Mouse (Mus musculus) frontal cortex, postnatal 36 days (tissue): ENCODE results near the gene Kctd20.

Source experiments
- DNase-seq, 2 experiments: peaks; one replicate each; pipeline ENCODE4 v3.0.0; 2022; ENCODE audit warnings: low spot score in 2 of 2

Gene Kctd20

DNA sequence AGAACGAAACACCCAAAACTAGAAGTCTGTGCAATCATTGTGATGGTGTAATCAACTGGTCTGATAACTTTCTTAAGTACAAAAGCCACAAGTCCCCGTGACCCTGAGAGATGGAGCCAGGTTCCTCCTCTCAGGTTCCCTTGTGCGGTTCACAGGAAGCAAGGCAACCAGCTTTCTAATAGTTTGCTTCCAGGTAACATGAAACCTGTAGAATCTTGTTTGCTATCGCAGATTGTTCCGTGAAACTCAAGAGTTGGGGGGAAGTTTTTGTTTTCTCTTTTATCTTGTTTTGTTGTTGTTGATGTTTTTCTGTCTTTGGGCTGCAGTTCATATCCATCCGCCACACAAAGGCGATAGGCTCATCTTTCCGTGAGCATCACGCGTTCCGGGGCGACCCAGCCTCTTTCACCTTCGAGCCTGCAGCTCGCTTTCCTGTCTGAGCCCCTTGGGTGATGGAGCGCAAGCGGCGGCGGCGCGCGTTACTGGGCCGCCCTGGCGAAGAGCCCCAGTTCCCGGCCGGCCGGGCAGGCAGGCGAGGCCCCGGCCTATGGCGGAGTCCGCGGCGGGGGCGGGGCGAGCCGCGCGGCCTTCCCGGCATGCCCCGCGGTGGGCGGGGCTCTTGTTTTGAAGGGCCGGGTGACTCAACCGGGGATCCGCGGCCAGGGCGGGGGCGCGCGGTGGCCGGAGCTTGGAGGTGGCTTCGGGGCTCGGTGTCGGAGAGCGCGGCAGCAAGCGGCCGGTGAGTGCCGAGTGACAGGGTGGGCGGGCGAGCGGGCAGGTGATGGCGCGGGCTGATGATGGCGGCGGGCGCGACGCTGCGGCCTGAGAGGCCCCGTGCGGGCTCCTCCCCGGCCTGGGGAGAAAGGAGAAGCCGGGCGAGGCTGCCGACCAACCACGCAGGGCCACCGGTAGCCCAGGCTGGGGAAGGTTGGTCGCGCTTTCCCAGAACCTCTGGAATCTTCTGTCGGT is at the start of gene Kctd20:
Gene Kctd20 (plus strand): TSS at position 120 of the 969 bp plus-strand sequence.
- peak; percentile 86 to 90 for DNase-seq

DNA sequence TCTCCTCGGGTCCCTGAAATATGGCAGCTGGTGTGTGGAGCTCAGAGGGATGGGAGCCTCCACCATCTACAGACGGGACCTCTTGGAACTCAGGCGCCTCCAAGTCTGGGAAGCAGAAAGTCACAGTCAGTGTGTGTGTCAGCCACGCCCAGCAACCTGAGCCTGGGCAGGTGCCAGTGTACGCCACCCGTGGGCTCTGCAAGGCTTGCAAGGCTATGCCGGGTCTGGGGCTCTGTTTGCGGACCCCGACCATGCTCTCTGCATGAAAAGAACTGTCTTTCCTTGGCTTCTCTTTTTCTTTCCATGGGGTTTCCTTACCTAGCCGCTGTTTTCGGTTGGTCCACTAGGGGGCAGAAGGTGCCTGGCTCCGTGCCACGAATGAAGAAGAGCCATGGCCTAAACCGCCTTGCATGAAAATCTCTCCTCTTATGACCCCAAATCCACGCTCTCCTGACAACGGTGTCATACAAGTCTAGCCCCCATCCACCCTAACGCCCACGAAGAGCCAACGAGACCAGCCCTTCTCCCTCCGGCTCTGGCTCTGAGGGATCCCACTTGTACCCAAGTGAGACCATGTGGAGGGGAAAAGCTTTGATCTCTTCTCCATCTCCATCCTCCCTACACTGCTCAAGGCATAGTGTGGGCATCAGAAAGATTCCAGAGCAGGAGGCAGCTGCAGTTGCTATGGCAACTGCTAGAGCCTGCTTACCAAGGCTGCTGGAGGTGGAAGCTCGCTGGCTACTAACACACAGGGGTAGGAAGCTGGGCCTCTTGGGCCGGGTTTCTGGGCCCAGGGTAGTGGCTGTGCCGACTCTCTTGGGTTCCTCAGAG is 47.0 kb upstream of the Kctd20 start:
- DNase-seq = peak; percentile 64 to 80

DNA sequence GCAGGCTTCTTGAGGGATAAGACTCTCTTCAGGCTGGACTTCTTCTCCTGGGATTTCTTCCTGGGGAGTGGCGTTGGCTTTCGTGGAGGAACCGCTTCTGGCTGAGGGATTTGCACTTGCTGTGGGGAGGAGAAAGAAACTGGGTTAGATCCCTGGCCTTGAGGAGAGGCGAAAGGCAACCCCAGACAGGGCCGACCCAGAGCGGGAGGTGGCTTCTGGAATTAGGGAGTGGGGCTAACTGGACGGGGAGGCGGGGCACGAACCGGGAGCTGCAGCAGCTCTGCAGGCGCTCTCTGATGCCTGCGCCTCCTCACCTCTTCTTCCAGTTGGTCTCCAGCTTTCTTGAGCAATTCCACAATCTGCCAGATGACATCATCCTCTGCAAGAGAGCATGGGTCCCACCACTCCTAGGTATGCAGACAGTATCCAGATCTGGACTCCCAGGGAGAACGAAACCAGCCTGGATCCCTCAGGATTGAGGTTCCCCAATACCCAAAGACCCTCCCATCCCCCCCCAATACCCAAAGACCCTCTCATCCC is 46.3 kb upstream of the Kctd20 start:
- no peak for DNase-seq

DNA sequence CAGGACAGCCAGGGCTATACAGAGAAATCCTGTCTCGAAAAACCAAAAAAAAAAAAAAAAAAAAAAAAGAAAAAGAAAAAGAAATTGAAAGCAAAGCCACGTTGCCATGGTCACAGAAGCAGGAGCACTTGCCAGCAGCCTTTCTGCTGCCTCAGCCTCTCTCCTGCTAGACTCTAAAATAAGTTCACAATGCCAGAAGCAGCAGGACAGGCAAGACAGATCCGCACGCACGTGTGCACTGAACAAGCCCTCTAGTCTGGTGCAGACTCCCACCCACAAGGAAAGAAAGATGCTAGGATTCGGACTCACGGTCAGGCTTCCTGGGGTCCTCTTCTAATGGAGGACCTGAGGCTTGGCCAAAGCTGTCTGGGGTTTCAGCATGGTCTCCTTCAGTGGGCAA is 43.8 kb upstream of the Kctd20 start:
- DNase-seq = peak; percentile 51 to 79

DNA sequence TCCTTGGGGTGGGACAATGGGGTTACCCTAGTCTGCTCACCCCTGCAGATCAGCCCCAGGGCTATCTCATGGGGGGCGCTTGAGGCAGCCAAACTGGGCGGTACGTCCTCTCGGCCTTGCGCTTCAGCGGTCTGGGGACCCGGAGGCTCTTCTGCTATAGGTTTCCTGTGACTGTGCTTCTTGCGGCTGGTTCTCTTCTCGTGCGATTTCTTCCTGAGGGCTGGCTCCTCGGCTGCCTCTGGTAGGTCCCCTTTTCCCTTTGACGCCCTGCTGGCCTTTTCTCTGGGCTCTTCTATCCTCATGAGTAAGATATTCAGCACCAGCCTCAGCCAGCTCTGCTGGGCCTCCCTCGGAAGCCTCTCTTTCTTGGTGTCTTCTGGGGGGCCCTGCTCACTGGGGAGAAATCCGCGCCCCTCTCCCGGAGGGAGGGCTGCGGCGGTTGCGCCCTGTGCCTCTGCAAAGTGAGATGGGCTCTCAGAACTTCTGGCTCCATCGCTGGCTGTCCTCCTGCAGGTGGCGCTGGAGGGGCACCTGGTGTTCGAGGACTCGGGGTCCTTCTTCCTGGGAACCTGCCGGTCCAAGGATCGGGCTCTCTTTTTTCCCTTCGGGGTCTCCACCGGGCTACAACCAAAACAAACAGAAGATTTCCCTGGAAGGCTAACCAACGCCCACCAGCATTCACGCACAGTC is 42.4 kb upstream of the Kctd20 start:
- DNase-seq = peak in 1 of 2 experiments; percentile 40

DNA sequence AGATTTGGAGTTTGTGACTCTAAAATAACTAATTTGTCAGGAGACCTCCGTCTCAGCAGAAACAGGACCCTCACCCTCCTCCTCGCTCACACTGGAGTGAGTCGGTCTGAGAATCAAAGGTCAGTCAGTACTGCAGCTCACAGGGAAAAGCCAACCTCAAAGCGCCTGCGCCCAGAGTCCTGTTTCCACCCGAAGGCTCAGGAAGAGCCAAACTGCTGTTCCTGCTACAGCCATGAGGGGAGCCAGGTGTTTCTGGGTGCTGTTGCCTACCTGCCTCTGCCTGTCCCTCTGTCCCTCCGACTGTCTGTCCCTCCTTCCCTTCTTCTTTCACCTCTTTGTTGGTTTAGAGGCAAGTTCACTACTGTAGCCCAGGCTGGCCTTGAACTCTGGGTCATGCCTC is 41.6 kb upstream of the Kctd20 start:
- DNase-seq = no peak

DNA sequence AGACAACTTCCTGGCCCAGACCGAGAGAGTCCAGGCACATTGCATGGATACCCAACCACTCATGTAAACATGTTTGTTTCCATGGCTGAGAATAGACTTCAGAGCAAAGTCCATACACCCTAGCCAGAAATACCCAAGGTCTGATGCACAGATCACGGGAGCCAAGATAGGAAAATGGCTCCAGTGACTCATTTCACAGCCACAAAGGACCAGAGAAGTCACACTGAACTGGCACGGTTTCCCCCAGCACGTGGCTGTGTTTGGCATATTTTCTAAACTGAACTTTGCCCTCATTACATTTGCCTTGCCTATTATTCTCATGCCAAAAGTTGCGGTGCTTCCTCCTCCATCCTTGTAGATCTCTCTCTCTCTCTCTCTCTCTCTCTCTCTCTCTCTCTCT is 38.5 kb upstream of the Kctd20 start:
- no peak for DNase-seq

DNA sequence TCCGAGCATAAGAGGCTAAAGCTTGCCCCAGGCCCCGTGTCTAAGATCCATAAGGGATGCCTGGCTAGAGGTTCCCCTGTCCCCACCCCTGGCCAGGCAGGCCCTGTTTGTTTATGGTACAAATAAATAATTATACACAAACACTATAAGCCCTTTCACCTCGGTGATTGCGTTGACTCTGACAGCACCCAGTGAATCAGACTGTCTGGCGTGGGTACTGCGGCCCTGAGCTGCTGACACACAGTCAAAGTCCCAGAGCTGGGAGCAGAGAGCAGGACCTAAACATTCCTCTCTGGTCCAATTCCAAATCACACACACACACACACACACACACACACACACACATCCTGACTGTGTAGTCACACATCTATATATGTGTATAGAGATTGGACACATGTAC is 37.8 kb upstream of the Kctd20 start:
- no peak for DNase-seq

DNA sequence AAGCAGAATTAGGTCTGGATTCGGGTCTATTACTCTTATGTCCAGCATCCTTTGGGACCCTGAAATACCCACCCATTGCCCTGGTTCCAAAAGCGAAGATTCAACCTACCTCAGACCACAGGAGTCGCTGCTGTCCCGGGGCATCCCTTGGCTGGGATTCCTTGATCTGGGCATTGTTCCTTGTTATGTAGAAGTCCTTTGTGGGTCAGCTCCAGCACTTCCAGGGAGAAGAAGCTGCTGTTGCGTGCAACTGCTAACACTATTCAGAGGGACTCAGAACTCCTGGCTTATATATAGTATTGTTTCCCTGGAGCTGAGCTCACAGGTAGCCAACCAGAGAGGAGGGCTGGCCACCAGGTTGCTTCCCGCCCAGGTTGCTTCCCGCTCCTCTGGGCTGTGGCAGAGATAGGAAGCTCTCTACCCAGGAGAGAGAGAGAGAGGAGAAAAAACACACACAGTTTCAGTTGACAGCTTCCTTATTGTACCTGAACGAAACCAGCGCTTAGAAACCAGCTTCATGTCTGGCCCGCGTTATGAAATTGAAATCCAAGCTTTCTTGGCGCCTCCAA is 36.6 kb upstream of the Kctd20 start, which contains the start of gene 4930539E08Rik:
Gene 4930539E08Rik (minus strand): TSS at position 265 of the 569 bp plus-strand sequence.
- no peak for DNase-seq

DNA sequence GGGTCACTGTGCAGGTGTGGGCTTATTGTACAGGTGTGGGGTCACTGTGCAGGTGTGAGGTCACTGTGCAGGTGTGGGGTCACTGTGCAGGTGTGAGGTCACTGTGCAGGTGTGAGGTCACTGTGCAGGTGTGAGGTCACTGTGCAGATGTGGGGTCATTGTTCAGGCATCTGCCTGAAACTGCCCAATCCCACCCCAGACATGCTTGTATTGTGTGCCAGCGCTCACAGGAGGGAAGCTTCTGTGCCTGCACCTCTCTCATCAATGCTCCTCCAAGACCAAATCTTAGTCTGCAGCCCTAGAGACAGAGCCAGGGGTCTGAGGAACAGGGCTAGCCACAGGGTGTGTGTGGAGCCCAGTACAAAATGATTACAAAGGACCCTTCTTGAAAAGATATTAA is 35.2 kb upstream of the Kctd20 start:
- DNase-seq = no peak

DNA sequence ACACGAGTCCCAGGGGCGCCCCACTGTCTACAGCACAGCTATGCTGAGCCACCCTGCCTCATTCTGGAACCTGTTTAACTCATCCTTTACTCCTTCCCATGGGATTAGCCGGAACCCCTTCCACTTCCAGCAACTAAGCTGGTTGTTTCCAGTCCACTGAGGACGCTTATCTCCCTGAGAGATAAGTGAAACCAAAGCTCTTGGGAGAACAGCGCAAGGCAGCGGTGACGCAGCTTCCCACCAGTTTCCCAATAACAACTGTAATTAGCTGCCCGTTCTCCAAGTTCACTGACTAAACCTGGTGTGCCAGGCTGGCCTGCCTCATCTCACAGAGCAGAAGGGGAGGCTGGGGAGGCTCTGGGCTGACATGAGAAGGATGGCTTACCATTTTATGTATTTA is 30.7 kb upstream of the Kctd20 start:
- no peak for DNase-seq

DNA sequence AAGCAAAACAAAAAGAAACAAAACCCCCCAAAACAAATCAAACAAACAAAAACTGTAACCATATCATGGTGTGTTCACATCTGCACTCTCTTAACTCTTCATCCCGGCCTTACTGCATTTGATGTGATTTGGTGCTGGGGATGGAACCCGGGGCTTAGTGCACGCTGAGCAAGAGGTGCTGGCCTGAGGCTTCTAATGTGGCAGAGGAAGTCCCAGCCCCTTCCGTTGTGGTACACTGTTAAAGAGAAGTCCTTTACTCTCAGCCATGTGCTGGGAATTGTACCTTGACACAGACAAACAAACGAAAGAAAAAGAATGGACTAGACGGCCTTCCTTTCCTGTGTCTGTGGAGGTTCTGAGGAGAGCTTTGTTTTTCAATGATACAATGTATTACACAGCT is 29.7 kb upstream of the Kctd20 start:
- DNase-seq = no peak

DNA sequence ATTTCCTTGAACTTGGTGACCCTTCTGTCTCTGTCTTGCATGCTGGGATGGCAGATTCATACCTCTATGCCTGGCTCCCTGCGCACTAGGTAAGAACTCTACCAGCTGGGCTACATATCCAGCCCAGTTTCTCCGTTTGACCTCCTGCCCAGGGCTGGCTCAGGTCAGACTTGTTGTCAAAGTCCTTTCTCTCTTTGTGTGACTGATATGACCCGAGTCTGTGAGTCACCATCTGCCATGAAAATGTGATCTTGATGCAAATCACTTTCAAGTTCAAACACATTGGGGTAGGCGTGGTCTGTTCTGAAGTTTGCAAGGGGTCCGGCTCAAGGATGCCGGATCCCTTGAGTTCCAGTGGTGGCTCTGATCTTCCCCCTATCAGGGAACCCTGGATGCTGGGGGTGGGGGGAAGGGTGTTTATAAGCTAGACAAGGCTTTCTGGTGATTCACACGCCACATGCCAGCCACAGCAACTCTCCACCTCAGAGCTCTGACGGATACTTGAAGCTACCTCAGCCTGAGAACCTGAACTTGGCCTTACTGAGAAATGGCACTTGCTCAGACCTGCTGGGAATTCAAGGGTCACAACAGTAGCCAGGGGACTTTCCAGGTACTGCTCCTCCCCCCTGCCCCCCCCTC is 26.7 kb upstream of the Kctd20 start:
- no peak for DNase-seq

DNA sequence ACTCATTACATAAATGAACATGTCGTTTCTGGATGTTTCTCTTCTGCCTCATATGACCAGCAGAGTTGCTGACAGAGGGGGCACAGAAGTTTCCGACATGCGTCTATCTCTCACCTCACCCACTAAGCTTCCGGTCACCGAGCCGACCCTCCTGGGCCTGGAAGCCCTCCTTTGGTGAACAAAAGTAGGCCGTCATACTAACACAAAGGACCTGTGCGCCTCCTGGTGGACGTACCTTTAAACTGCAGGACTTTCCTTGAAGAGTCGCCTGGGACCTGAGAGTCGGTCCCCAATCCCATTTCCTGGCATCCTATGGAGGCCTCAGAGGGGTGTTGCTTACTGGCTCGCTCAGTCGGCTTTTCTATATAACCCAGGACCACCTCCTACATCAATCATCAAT is 25.4 kb upstream of the Kctd20 start:
- peak; percentile 78 to 90 for DNase-seq

DNA sequence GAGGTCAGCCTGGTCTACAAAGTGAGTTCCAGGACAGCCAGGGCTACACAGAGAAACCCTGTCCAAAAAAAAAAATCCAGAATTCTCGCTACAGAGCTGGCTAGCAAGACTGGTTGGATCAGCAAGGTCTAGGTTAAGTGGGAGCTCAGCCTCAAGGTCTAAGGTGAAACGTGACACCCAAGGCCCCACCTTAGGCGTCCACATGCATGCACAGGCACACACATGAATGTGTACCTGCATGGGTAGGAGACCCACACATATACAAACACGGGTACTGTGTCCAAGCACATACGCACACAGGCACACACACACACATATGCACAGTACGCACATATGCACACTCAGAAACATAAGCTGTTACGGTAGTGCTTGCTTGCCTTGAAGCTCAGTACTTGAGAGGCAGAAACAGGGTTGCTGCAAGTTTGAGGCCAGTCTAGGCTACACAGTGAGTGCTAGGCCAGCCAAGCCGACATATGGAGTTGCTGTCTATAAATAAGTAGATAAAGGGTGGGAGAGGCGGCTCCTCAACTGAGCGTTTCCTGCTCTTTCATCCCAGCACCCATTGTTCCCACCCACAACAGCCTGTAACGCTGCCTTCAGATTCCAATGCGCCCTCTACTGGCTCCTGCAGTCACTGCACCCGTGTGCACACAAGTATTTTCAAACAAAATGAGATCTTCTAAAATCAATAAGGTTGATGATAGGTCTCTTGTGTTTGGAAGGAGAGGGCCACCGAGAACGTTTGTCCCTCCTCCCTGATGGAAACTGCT is 24.7 kb upstream of the Kctd20 start:
- DNase-seq = peak; percentile 26 to 48

DNA sequence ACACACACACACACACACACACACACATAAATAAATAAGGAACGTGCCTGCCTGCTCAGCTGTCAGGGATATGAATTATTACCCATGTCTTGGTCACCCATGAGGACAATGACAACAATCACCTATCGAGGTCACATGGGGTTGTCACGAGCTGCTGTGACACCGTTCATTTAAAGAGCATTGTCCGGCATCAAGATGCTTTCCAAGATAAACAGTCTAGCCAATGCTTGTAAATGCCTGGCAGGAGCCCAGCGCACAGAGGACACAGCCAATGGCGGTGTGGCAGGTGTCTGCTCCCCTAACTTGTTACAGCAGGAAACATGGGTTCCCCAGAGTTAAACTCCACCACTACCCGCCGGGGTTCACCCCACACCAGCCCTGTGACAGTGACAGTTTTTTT is 23.7 kb upstream of the Kctd20 start:
- no peak for DNase-seq

DNA sequence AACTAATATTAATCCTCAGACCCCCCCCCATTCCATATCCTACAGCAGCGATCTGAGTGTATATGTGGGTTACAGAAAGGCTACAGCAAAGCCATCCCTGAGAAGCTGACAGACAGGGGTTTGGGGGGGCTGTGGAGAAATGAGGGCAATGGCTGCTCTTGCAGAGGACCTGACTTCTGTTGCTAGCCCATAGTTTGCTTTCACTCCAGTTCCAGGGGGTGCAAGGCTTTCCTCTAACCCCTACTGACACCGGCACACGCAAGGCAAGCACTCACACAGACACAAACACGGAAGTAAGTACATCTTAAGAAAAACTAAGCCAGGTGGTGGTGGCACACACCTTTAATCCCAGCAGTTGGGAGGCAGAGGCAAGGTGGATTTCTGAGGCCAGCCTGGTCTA is 22.4 kb upstream of the Kctd20 start:
- no peak for DNase-seq

DNA sequence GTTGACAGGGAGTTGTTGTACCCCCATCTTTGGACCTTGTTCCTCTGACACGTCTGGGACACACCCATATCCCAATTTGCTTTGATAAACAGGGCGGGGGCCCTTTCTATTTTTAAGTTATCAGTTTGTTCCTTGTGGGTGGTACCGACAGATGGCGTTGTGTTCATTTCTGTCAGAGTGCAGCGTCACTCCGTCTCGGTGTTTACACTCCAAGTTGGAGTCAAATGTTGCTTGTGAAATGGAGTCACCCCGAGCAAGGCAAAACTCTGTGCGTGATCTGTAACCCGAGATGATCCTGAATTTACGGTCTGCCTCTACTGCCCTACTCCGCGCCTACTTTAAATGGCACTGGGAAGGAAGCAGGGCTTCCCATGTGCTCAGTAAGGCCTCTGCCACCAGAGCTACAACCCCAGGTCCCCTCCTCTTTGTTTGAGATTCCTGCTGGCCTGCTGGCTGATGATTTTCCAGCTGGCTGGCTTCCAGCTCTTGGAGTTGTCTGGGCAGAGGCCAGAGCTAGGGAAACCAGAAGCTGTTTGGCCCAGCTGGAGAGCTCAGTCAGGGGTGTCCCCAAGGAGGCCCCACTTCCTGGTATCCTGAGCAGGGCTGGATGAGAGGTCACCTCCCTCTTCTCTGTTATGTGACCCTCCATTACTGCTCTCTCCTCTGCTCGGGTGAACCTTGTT is 21.2 kb upstream of the Kctd20 start:
- peak; percentile 33 to 53 for DNase-seq

DNA sequence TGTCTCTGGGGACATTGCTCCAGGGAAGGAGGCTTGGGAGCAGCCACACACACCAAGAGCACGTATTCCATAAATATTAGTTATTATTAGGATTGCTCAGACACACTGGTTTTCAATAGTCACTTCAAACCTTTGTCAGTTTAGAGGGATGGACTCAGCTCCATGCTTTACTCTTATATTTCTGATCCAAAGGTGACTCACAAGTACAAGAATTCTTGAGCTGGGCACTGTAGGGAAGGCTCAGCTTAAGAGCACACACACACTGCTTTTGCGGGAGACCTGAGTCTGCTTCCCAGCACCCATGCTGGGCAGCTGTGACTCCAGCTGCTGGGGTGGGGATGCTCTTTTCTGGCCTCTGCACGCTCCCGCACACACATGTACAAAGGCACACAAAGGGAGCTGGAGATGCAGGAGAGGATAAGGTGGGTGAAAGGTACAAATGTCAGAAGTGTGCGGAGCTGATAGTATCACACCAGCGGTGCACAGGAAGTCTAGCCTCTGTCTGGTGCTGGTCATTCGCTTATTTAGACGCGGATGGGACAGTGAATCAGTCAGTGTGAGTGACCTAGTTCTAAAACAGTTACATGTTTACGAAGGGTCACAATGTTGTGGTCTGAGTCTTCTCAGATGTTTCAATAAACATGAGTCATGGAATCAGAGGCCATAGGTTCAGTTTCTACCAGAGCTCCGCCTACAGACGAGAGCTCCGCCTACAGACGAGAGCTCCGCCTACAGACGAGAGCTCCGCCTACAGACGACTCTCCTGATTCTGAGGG is 20.1 kb upstream of the Kctd20 start:
- DNase-seq = no peak
